Mouse (Mus musculus): ENCODE measurements at regions not wholly inside any gene's neighbourhood (a gene's known extent, or its start where the extent isn't known, plus 50 kb on each side); places are given as distances from the start of the nearest gene placed in this dataset.

GRCm38 (mm10) chr2:9587389-9587788, 293.7 kb upstream of the 4930412O13Rik start:
- ATAC-seq (no peak), DNase-seq (no peak)
- Histone ChIP-seq H3K36me3 (ENCODE audit: insufficient read depth) (no peaks in the 10 kb centered on the region), H3K4me3 (ENCODE audit: low read depth, low read length) (no peak overlapping the region), H3K4me2 (ENCODE audit: low read depth) (no peak overlapping the region), H3K27me3 (ENCODE audit: insufficient read depth, low read length) (no peaks in the 10 kb centered on the region), H3K9me3 (ENCODE audit: low read length) (no peaks in the 10 kb centered on the region), H3K27ac (ENCODE audit: low read depth, low read length) (no peak overlapping the region), H3K4me1 (ENCODE audit: insufficient read depth) (no peaks in the 10 kb centered on the region), H3K9ac (no peak overlapping the region)
- TF ChIP-seq CTCF (IDR thresholded peaks at IDR 0.05; ENCODE audit: low read depth): no peak
- 94% methylated on average over 3 of the region's 3 CpGs for WGBS

DNA sequence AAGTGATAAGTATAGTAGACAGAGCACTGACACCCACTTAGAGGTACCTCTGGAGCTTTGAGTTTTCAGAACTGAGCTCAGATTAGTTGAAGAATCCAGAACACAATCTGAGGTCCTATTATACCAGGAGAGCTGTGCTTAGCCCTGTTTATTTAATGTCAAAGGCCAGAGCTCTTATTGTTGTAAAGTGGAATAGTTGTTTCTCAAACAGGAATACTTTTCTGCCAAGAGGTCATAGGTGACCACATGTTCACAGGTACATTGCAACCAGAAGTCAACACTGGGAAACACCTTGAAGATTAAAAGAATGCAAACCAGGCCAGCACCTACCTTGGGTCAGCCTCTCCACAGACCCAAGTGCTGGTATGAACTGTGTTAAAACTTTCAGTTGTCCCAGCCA, 291.9 kb upstream of the 4930412O13Rik start:
- no peak for DNase-seq
- H3K4me1 ChIP-seq (ENCODE audit: insufficient read depth): no peaks in the 10 kb centered on the region
- no peak for ATAC-seq
- no peak overlapping the region for H3K9ac ChIP-seq
- no peak overlapping the region for H3K4me2 ChIP-seq (ENCODE audit: low read depth)
- H3K27ac ChIP-seq (ENCODE audit: low read depth, low read length): no peak overlapping the region
- no peaks in the 10 kb centered on the region for H3K9me3 ChIP-seq (ENCODE audit: low read length)
- no peak for TF ChIP-seq CTCF (IDR thresholded peaks at IDR 0.05; ENCODE audit: low read depth)
- no peaks in the 10 kb centered on the region for H3K36me3 ChIP-seq (ENCODE audit: insufficient read depth)
- H3K4me3 ChIP-seq (ENCODE audit: low read depth, low read length): no peak overlapping the region
- H3K27me3 ChIP-seq (ENCODE audit: insufficient read depth, low read length): no peaks in the 10 kb centered on the region

- Histone ChIP-seq H3K27me3 (ENCODE audit: insufficient read depth, low read length) (no peaks in the 10 kb centered on the region), H3K4me1 (ENCODE audit: insufficient read depth) (no peaks in the 10 kb centered on the region), H3K4me3 (ENCODE audit: low read depth, low read length) (no peak overlapping the region), H3K4me2 (ENCODE audit: low read depth) (no peak overlapping the region), H3K9me3 (ENCODE audit: low read length) (no peaks in the 10 kb centered on the region), H3K9ac (no peak overlapping the region), H3K36me3 (ENCODE audit: insufficient read depth) (no peaks in the 10 kb centered on the region), H3K27ac (ENCODE audit: low read depth, low read length) (no peak overlapping the region)
- DNase-seq: no peak
- TF ChIP-seq CTCF (IDR thresholded peaks at IDR 0.05; ENCODE audit: low read depth): no peak
- 93% methylated on average over 1 of the region's 1 CpGs for WGBS
- no peak for ATAC-seq
Observed at GRCm38 (mm10) chr2:9592531-9592930, 288.5 kb upstream of the 4930412O13Rik start.

- no peak overlapping the region for H3K4me2 ChIP-seq (ENCODE audit: low read depth)
- H3K36me3 ChIP-seq (ENCODE audit: insufficient read depth): no peaks in the 10 kb centered on the region
- no peak overlapping the region for H3K4me3 ChIP-seq (ENCODE audit: low read depth, low read length)
- no peak overlapping the region for H3K27ac ChIP-seq (ENCODE audit: low read depth, low read length)
- H3K9ac ChIP-seq: no peak overlapping the region
- H3K4me1 ChIP-seq (ENCODE audit: insufficient read depth): no peaks in the 10 kb centered on the region
- no peaks in the 10 kb centered on the region for H3K27me3 ChIP-seq (ENCODE audit: insufficient read depth, low read length)
- H3K9me3 ChIP-seq (ENCODE audit: low read length): no peaks in the 10 kb centered on the region
- no peak for TF ChIP-seq CTCF (IDR thresholded peaks at IDR 0.05; ENCODE audit: low read depth)
- 44% methylated on average over 10 of the region's 10 CpGs for WGBS
- DNase-seq (peak; percentile 6), ATAC-seq (peak; percentile 66)
Observed at GRCm38 (mm10) chr2:9593931-9594330, 287.1 kb upstream of the 4930412O13Rik start.

DNA sequence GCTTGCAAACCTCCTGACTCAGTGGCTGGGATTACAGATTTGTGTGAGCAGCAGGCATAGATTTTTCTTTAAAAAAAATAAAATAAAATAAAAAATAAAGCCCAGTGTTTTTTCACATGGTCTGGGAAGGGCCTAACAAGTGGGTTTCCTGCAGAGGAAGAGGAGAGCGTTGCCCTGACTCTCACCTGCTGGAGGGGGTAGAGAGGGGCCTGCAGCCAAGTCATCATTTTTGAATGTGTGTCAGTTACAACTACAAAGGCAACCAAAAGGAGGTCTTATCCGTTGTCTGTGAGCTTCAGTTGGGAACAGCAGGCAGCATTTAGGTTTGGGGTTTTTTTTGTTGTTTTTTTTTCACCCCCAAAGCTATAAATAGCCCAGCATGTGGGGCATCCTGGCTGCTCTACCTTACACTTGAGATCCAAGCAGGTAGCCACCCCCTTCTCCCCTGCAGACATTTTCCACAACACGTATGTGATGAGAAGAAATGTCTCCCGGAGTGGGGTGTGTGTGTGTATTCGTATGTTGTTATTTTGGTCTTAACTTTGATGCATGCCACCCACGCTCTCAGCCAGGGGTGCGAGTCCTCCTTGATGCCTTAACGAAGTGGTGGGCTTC, 285.7 kb upstream of the 4930412O13Rik start:
- H3K27me3 ChIP-seq (ENCODE audit: insufficient read depth, low read length): no peaks in the 10 kb centered on the region
- ATAC-seq (no peak), DNase-seq (no peak)
- no peaks in the 10 kb centered on the region for H3K9me3 ChIP-seq (ENCODE audit: low read length)
- no peaks in the 10 kb centered on the region for H3K36me3 ChIP-seq (ENCODE audit: insufficient read depth)
- no peak overlapping the region for H3K27ac ChIP-seq (ENCODE audit: low read depth, low read length)
- no peak overlapping the region for H3K4me2 ChIP-seq (ENCODE audit: low read depth)
- no peaks in the 10 kb centered on the region for H3K4me1 ChIP-seq (ENCODE audit: insufficient read depth)
- 68% methylated on average over 8 of the region's 8 CpGs for WGBS
- no peak overlapping the region for H3K9ac ChIP-seq
- no peak overlapping the region for H3K4me3 ChIP-seq (ENCODE audit: low read depth, low read length)
- no peak for TF ChIP-seq CTCF (IDR thresholded peaks at IDR 0.05; ENCODE audit: low read depth)

- TF ChIP-seq CTCF (IDR thresholded peaks at IDR 0.05; ENCODE audit: low read depth): no peak
- no peak overlapping the region for H3K4me3 ChIP-seq (ENCODE audit: low read depth, low read length)
- no peaks in the 10 kb centered on the region for H3K36me3 ChIP-seq (ENCODE audit: insufficient read depth)
- DNase-seq (no peak), ATAC-seq (no peak)
- H3K27me3 ChIP-seq (ENCODE audit: insufficient read depth, low read length): no peaks in the 10 kb centered on the region
- H3K27ac ChIP-seq (ENCODE audit: low read depth, low read length): no peak overlapping the region
- no peak overlapping the region for H3K9ac ChIP-seq
- 81% methylated on average over 12 of the region's 12 CpGs for WGBS
- no peak overlapping the region for H3K4me2 ChIP-seq (ENCODE audit: low read depth)
- H3K4me1 ChIP-seq (ENCODE audit: insufficient read depth): no peaks in the 10 kb centered on the region
- H3K9me3 ChIP-seq (ENCODE audit: low read length): no peaks in the 10 kb centered on the region
Observed at GRCm38 (mm10) chr2:9596135-9596534, 284.9 kb upstream of the 4930412O13Rik start.

GRCm38 (mm10) chr2:9604984-9605383, 276.1 kb upstream of the 4930412O13Rik start:
- Histone ChIP-seq H3K4me1 (ENCODE audit: insufficient read depth) (no peaks in the 10 kb centered on the region), H3K9me3 (ENCODE audit: low read length) (no peaks in the 10 kb centered on the region), H3K9ac (no peak overlapping the region), H3K4me2 (ENCODE audit: low read depth) (no peak overlapping the region), H3K4me3 (ENCODE audit: low read depth, low read length) (no peak overlapping the region), H3K27me3 (ENCODE audit: insufficient read depth, low read length) (no peaks in the 10 kb centered on the region; the same call in 1 of the 2 replicates), H3K27ac (ENCODE audit: low read depth, low read length) (no peak overlapping the region), H3K36me3 (ENCODE audit: insufficient read depth) (no peaks in the 10 kb centered on the region)
- ATAC-seq: no peak
- no peak for DNase-seq
- TF ChIP-seq CTCF (IDR thresholded peaks at IDR 0.05; ENCODE audit: low read depth): no peak
- 50% methylated on average over 6 of the region's 6 CpGs for WGBS

Data from forebrain, postnatal 0 days (tissue).